Mouse (Mus musculus) small intestine, adult 2 months (tissue): ENCODE results near the gene Mid1.

Experiments used
- CTCF ChIP-seq: fragments of 200-500 bp; IDR thresholded peaks from 2 replicates; pipeline ENCODE4 v1.5.1; 2012; ENCODE audit warnings: low read depth, mild to moderate bottlenecking, control low read depth, inconsistent platforms, low read length, moderate library complexity, mixed read lengths; ENCODE audit not compliant: insufficient replicate concordance, insufficient read length; ENCODE audit errors: extremely low read depth
- POLR2A ChIP-seq: fragments of 200-500 bp; IDR thresholded peaks from 2 replicates; pipeline ENCODE4 v1.6.1; 2012; ENCODE audit warnings: low read depth, mild to moderate bottlenecking, control low read depth, inconsistent platforms, low read length, moderate library complexity

GRCm38 (mm10) chrX:169868223-169868622, 183.2 kb downstream of the Mid1 start:
- TF ChIP-seq CTCF (no peak), POLR2A (no peak)
